Mouse (Mus musculus) kidney, postnatal 36 days (tissue): ENCODE results near the gene Myo1d.

Experiments
- DNase-seq, 2 experiments: peaks; one replicate each; pipeline ENCODE4 v3.0.0; 2021 to 2022; ENCODE audit warnings: mixed read lengths in 2 of 2

Gene Myo1d

GRCm38 (mm10) chr11:80779527-80780344 is at the start of gene Myo1d:
TSS of gene Myo1d (minus strand) at chr11:80780025.
- DNase-seq = peak; percentile 87 to 96

DNA sequence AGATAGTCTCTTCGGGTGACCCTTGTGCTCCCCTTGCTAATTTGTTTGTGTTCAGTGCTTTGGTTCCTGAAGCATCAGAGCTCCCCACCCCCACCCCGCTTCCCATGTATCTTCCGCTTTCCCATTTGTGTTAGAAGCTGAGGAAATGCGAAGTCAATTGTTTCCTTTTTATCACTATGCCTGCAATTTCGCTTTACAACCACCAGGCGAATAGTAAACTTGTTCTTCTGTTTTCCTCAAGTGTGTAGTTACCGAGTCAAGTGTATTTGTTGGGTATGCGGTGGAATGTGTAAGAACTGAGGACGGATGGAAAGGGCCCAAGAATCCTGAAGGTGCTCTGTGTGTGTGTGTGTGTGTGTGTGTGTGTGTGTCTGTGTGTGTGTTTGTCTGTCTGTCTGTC is 42.0 kb upstream of the Myo1d start:
- no peak for DNase-seq

DNA sequence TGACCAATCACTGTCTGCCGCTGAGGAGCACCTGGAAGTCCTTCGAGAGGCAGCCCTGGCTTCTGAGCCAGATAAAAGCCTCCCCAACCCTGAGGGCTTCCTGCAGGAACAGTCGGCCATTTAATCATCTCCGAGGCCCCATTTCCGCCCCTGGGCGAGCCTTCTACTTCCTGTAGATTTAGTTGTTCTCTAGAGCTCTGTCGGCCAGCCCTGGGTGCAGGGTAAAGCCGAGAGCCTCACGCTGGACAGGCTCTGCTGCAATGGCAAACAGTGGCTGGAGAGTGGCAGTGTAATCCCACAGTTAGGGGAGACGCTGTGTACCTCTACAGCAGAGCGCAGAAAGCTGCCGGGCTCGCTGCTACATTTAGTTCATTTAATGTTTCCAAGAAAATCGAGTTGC is 41.5 kb upstream of the Myo1d start:
- peak; percentile 41 to 55 for DNase-seq

DNA sequence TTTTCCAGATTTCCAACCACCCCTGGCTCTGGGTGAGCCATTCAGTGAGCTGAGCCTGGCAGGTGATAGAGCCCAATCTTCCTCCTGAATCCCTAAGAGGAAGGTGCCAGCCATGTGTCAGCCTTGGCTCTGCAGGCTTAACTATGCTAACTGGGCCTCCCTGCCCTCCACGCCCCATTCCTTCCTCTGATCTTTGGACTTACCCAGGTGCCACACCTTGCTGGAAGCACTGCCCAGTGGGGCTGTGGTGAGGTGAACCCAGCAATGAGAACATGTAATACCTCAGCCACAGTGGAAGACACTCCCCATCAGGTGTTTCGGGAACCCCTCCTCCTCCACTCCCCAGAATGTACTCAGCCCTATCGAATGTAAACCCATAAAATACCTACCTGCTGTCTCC is 40.3 kb upstream of the Myo1d start:
- no peak for DNase-seq

DNA sequence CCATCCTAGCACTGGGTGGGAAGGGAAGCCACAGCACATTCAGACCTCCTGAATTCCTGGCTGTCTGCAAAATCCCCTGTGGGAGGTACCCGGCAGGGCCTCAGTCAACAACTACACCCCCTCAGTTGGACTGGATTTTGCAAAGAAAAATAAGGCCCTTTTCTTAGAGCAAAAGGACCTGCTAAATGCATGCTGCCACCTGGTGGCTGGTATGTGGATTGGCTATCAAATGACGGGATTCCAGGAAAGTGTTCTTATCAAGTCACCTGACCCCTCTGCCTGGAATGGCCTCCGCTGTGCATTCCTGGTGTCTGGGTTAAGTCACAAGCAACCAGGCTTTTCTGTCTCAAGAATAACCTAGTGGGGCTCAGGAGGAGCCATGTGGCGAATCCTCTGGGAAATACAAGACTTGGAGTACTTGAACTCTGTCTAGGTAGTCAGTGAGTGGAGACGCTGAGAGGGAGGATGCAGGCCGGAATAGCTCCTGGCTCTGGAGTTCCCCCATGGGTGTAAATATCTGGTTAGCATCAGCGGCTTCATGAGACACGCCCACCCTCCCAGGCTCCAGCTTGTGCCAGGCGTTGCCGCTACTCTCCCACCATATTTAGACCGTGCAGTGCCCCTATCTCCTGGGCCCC is 38.4 kb upstream of the Myo1d start:
- DNase-seq = peak; percentile 86 to 89

- DNase-seq = no peak
Observed at GRCm38 (mm10) chr11:80815354-80815753, 35.5 kb upstream of the Myo1d start.

DNA sequence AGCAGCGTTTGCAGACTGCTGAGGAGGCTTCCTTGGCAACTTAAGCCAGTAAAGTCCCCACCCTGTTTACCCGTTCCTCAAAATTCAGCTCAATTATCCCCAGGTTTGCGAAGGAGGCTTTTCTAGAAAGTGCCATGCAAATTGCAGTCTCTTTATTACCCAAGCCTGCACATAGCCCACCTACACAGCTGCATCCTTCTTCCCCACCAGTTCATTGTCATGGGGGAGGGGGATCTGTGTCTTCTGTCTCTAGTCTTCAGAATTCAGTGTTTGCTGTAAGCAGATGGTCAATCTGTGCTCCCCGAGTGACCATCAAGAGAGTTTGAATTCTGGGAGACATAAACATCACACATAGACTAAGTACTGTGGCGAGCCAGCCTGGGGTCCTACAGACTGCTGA is 31.3 kb upstream of the Myo1d start:
- DNase-seq = no peak

DNA sequence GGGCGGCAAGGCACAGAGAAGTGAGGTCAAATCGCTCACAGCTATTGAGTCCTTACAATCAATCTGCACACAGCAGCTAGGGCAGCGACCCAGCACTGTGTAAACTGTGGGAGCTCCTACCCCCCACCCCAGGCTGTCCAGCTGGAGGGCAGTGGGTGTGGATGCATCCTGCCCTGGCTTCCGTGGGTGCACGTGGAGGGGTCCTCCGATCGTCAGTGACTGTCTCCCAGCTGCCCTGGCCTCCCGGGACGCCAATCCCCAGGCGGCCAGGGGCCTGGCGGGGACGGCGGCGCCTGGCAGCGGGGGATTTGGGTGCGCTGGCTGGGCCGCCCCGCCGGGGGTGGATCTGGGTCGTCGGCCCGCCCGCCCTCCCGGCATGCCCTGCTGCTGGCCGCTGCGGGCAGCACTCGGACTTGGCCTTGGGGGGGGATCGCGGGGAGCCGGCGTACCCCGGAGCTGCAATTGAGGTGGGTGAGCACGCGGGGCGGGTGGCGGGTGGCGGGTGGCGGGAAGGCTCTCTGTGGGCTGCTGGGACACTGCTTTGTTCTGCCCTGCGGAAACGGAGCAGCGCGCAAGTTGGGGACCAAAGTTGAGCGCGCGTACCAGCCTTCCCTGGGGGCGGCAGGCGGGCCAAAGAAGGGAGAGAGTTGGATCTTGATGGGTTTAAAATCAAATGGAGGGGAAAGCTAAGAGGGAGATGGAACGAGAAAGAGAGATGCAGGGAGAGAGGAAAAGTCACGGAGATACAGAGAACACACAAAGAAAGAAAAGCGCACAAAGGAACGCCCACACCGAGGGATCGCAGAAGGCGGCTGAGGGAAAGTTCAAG is 30.4 kb upstream of the Myo1d start, which contains the start of gene Tmem98:
TSS of gene Tmem98 (plus strand) at position 183 of the 829 bp plus-strand sequence.
- peak; percentile 27 to 65 for DNase-seq

- DNase-seq = no peak
Observed at GRCm38 (mm10) chr11:80809666-80809992, 29.8 kb upstream of the Myo1d start.

GRCm38 (mm10) chr11:80808551-80809070 is 28.8 kb upstream of the Myo1d start:
- DNase-seq = peak; percentile 37 to 52

DNA sequence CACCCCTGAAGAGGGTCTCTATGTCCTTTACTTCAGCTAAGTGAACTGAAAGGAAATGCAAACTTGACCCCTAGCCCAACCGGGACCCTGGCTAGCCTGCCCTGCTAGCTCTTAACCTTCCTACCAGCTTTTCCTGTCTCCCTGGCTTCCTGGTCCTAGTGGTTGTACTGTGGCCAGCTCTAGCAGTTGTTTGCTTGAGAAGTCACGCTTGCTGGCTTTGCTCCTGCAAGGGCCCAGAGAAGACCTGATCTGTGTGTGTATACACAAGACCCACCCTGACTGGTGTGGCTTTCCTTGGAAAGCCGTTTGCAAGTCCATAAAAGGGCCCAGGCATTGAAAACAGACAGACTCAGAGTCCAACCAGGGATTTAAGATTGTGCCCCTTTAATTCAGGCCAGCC is 22.9 kb upstream of the Myo1d start:
- peak; percentile 51 to 56 for DNase-seq

DNA sequence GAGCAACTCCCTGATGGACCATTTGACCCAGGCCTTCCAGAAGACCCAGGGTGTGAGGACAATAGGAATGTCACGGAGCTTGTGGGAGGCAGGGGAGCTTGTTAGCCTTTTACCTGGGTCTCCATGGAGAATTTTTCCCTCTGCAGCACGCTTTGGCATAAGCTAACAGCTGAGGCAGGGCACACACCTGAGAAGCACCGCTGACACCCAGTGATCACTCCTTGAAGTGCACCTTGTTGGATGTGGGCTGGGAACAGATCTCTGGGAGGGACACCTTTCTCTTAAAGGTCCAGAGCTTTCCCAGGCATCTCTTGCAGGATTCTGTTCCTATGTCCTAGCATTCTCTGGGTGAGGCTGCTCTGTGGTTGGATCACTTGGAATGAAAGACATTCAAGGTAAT is 20.2 kb upstream of the Myo1d start:
- DNase-seq = peak; percentile 50 to 71

GRCm38 (mm10) chr11:80795431-80795830 is 15.6 kb upstream of the Myo1d start:
- DNase-seq = peak; percentile 35 to 51

DNA sequence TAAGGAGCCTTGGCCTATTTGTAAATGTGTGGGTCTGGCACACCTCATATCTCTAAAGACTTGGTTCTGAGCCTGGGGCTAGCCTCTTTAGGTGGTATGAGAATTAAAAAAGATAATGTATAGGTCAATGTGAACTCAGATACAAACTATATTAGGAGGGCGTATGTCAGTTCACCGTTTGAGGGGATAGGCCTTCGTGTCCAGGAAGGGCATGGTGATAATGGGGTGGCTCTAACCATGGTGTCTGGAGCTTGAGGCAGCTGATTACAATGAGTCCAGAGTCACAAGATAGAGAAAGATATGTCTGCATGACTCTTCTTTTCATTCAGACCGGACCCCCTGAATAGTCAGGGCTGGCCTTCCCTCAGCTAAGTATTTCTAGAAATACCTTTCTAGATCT is 14.5 kb upstream of the Myo1d start:
- DNase-seq = no peak

GRCm38 (mm10) chr11:80793386-80793785 is 13.6 kb upstream of the Myo1d start:
- DNase-seq = no peak

DNA sequence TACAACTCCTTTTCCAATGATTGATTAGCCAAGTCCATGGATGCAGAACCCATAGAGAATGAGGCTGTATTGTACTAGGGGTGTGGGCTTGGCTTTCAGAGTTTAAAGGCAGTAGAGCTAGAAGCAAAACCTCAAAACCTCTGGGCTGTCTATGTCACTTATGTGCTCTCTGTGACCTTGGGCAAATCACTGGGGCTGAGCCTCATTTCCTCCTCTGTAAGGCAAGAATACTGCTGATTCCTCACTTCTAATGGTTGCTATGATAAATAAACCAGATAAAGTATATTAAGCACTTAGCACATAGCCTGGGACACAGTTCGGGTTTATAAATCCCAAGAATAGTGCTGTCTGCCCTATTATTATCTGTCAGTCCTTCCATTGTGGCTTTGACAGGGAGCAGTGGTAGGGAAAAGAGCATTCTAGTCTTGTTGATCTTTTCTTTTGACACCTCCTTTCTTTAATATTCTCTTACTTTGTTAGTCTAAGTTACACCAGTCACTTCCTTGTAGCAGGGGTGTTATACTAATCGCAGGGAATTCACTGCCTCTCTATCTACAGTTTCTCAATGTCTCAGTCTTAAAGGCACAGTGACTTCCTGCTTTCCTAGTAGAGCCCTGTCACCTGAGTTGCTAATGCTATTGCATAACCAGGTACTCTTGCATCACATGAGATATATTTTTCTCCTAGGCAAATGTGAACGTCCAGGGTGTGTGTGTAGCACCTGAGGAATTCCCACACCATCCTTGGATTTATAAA is 12.0 kb upstream of the Myo1d start:
- DNase-seq = no peak

- no peak for DNase-seq
Observed at GRCm38 (mm10) chr11:80790413-80790812, 10.6 kb upstream of the Myo1d start.

- no peak for DNase-seq
Observed at GRCm38 (mm10) chr11:80789647-80790240, 9.9 kb upstream of the Myo1d start.

GRCm38 (mm10) chr11:80785672-80786071 is 5.8 kb upstream of the Myo1d start:
- DNase-seq = no peak

DNA sequence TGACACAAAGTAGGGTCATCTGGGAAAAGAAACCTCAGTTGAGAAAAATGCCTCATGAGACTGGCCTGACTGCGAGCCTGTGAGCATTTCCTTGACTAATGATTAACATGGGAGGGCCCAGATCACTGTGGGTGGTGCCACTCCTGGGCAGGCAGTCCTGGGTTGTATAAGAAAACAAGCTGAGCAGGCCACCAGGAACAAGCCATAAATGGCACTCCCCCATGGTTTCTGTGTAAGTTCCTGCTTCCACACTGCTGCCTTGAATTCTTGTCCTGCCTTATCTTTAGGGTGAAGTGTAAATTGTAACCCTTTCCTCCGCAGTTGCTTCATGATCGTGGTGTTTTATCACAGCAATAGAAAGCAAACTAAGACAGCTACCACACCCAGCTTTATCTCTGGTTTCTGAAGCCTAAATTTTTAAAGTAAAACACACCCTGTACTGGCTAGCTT is 4.5 kb upstream of the Myo1d start:
- peak; percentile 80 to 93 for DNase-seq

- no peak for DNase-seq
Observed at GRCm38 (mm10) chr11:80783460-80783859, 3.6 kb upstream of the Myo1d start.

DNA sequence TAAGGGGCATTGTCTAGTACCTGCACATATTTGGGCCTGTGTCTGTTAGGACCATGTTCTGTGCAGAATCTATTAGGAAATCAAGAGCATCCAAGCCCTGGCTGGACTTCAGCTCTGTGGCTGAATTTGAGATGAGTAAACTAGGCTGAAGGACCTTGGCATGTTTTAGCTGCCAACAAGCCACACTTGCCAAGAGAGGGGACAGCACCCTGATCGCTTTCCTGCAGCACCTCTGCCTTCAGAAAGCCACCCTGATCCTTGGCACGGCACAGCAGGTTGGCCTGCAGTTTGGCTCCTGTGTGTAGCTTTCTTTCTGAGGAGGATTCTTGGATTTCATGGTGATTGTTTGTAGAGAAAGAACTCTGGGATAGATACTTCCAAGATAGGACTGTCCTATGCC is 1.7 kb upstream of the Myo1d start:
- DNase-seq = peak in 1 of 2 experiments; percentile 27
